Mouse (Mus musculus): Measurements from ENCODE around the gene Efemp1.

The Efemp1 gene

GRCm38 (mm10) chr11:28939651-28940050 is 86.6 kb downstream of the Efemp1 start:
- DNase-seq, result no peak

GRCm38 (mm10) chr11:28951586-28952210 is 98.7 kb downstream of the Efemp1 start:
- no peak for DNase-seq

GRCm38 (mm10) chr11:28954673-28955304 is 101.8 kb downstream of the Efemp1 start:
- DNase-seq, result no peak

- DNase-seq, result no peak
Observed at GRCm38 (mm10) chr11:28955305-28955701, 102.3 kb downstream of the Efemp1 start.

- no peak for DNase-seq
Observed at GRCm38 (mm10) chr11:28961381-28961780, 108.4 kb downstream of the Efemp1 start.
